Mouse (Mus musculus) MEL (cell line): ENCODE results near the gene Als2cr12.

Experiments
- BHLHE40 ChIP-seq: IDR thresholded peaks from 2 replicates; pipeline ENCODE4 v1.6.1; 2012; ENCODE audit warnings: low read depth, mild to moderate bottlenecking, inconsistent platforms, low read length, improper control_type of control experiment, borderline replicate concordance
- CTCF ChIP-seq, 3 experiments: IDR thresholded peaks in 2 of 3; conservative IDR thresholded peaks in 1 of 3; 2 replicates each; pipeline ENCODE4 v1.5.1; 2011 to 2012; ENCODE audit warnings: low read length in 3 of 3, low read depth in 2 of 3, mild to moderate bottlenecking in 2 of 3, improper control_type of control experiment in 1 of 3, inconsistent platforms in 1 of 3, mixed read lengths in 1 of 3, moderate library complexity in 1 of 3; ENCODE audit not compliant: control insufficient read depth in 1 of 3, insufficient read depth in 1 of 3, poor library complexity in 1 of 3, severe bottlenecking in 1 of 3
- E2F4 ChIP-seq: IDR thresholded peaks from 2 replicates; pipeline ENCODE4 v1.6.1; 2011; ENCODE audit warnings: low read depth, low read length, improper control_type of control experiment, borderline replicate concordance
- EP300 ChIP-seq, 2 experiments: IDR thresholded peaks; 2 replicates each; pipeline ENCODE4 v1.6.1; 2011; ENCODE audit warnings: improper control_type of control experiment in 2 of 2, low read length in 2 of 2, low read depth in 1 of 2, mild to moderate bottlenecking in 1 of 2
- GATA1 ChIP-seq: IDR thresholded peaks from 2 replicates; pipeline ENCODE4 v1.6.1; 2011; ENCODE audit warnings: low read depth, low read length, improper control_type of control experiment
- HCFC1 ChIP-seq: IDR thresholded peaks from 2 replicates; pipeline ENCODE4 v1.6.1; 2012; ENCODE audit warnings: low read depth, mild to moderate bottlenecking, inconsistent platforms, low read length, improper control_type of control experiment, moderate library complexity
- MYC ChIP-seq: IDR thresholded peaks from 2 replicates; pipeline ENCODE4 v1.6.1; 2011; ENCODE audit warnings: low read depth, mild to moderate bottlenecking, low read length, improper control_type of control experiment, moderate library complexity
- POLR2A ChIP-seq, 2 experiments: IDR thresholded peaks; 2 replicates each; pipeline ENCODE4 v1.6.1; 2011 to 2012; ENCODE audit warnings: low read length in 2 of 2, mild to moderate bottlenecking in 2 of 2, control low read depth in 1 of 2, improper control_type of control experiment in 1 of 2, low read depth in 1 of 2, moderate library complexity in 1 of 2; ENCODE audit not compliant: control insufficient read depth in 1 of 2, insufficient read depth in 1 of 2, poor library complexity in 1 of 2
- POLR2AphosphoS2 ChIP-seq: IDR thresholded peaks from 2 replicates; pipeline ENCODE4 v1.6.1; 2011; ENCODE audit warnings: low read length, improper control_type of control experiment
- USF1 ChIP-seq: IDR thresholded peaks from 2 replicates; pipeline ENCODE4 v1.6.1; 2014; ENCODE audit warnings: low read depth, mild to moderate bottlenecking, inconsistent platforms, low read length, improper control_type of control experiment, moderate library complexity
- ZNF384 ChIP-seq: IDR thresholded peaks from 2 replicates; pipeline ENCODE4 v1.6.1; 2012; ENCODE audit warnings: low read depth, mild to moderate bottlenecking, inconsistent platforms, low read length, improper control_type of control experiment

DNA sequence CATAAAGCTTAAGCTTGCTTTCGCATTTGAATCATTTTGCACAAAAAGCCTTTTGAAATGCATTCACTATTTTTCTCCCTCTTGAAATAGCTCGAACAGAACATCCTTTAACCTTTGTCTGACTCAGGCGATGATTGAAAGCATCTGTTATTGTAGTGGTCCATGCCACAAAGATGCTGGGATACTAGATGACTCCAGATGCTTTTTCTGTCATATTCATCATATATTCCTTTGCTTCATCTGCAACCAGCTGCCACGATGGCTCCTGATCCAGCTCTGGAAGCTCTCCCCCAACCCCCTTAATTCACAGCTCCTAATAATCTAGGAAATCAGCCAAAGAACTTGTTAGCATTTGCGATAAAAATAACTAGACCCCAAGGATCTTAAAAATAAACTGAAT, 78.7 kb downstream of the Als2cr12 start:
- TF ChIP-seq CTCF (IDR thresholded peaks at IDR 0.05 in 2 of 3, conservative IDR thresholded peaks at IDR 0.05 in 1 of 3; ENCODE audit: control insufficient read depth in 1 of 3, insufficient read depth in 1 of 3, low read depth in 2 of 3, low read length in 3 of 3, poor library complexity in 1 of 3, severe bottlenecking in 1 of 3), result no peak
- no peak for TF ChIP-seq GATA1
- TF ChIP-seq ZNF384, result no peak
- TF ChIP-seq BHLHE40, result no peak
- no peak for TF ChIP-seq EP300 (IDR thresholded peaks at IDR 0.05; ENCODE audit: low read depth in 1 of 2, low read length in 2 of 2)
- no peak for TF ChIP-seq E2F4
- no peak for TF ChIP-seq POLR2AphosphoS2
- TF ChIP-seq USF1, result no peak
- TF ChIP-seq HCFC1, result no peak
- no peak for TF ChIP-seq MYC
- no peak for TF ChIP-seq POLR2A (IDR thresholded peaks at IDR 0.05; ENCODE audit: control insufficient read depth in 1 of 2, insufficient read depth in 1 of 2, low read depth in 1 of 2, low read length in 2 of 2, poor library complexity in 1 of 2)
